Mouse (Mus musculus) heart, embryonic 14.5 days (tissue): ENCODE data around the gene Trp53i13. TPM values are rescaled to one million over a fixed set of nuclear protein-coding genes. Genes with fewer than 3 reads are reported as not detected.
A peak's percentile ranks its signal among the peaks of the same experiment; 100 is the strongest.

ENCODE experiments used
- ATAC-seq: fragments of 200-750 bp; cut with Nextera tagmentation; 2 replicates; pipeline ENCODE4 v1.8.0; 2017; ENCODE audit warnings: low read depth, moderate TSS enrichment; ENCODE audit not compliant: insufficient number of reproducible peaks, insufficient read depth, low FRiP score
- H3K27ac ChIP-seq, 2 experiments: fragments of 200-500 bp in 1 of 2; fragments of 300-500 bp in 1 of 2; sonication (generic) in 1 of 2; replicated peaks in 1 of 2; 2 replicates each; pipeline ENCODE4 v1.5.1; 2012 to 2014; ENCODE audit warnings: low read depth in 2 of 2, low read length in 2 of 2, control low read depth in 1 of 2, mild to moderate bottlenecking in 1 of 2, mixed read lengths in 1 of 2; ENCODE audit not compliant: control insufficient read depth in 1 of 2, insufficient read depth in 1 of 2
- H3K27me3 ChIP-seq: fragments of 300-500 bp; sonication (generic); 2 replicates; pipeline ENCODE4 v1.6.1; 2014; ENCODE audit warnings: mild to moderate bottlenecking, low read length, control low read depth; ENCODE audit not compliant: control insufficient read depth, insufficient read depth
- H3K36me3 ChIP-seq: fragments of 300-500 bp; sonication (generic); 2 replicates; pipeline ENCODE4 v1.6.1; 2014; ENCODE audit warnings: mild to moderate bottlenecking, control low read depth, low read length, mixed read lengths; ENCODE audit not compliant: control insufficient read depth, insufficient read depth
- H3K4me1 ChIP-seq, 2 experiments: fragments of 200-500 bp in 1 of 2; fragments of 300-500 bp in 1 of 2; sonication (generic) in 1 of 2; 2 replicates each; pipeline ENCODE4 v1.6.1; 2012 to 2014; ENCODE audit warnings: low read length in 2 of 2, control low read depth in 1 of 2, mixed read lengths in 1 of 2; ENCODE audit not compliant: control insufficient read depth in 2 of 2, insufficient read depth in 2 of 2
- H3K4me2 ChIP-seq: fragments of 300-500 bp; sonication (generic); 2 replicates; pipeline ENCODE4 v1.6.1; 2014; ENCODE audit warnings: mild to moderate bottlenecking, low read length
- H3K4me3 ChIP-seq, 2 experiments: fragments of 200-500 bp in 1 of 2; fragments of 300-500 bp in 1 of 2; sonication (generic) in 1 of 2; 2 replicates each; pipeline ENCODE4 v1.5.1; 2012 to 2014; ENCODE audit warnings: low read length in 2 of 2, mild to moderate bottlenecking in 2 of 2, control low read depth in 1 of 2, low read depth in 1 of 2, moderate library complexity in 1 of 2; ENCODE audit not compliant: control insufficient read depth in 1 of 2, insufficient read depth in 1 of 2
- H3K9ac ChIP-seq: fragments of 300-500 bp; sonication (generic); 2 replicates; pipeline ENCODE4 v1.6.1; 2014; ENCODE audit warnings: mild to moderate bottlenecking, low read length
- H3K9me3 ChIP-seq: fragments of 300-500 bp; sonication (generic); 2 replicates; pipeline ENCODE4 v1.6.1; 2016; ENCODE audit warnings: low read length, control low read depth; ENCODE audit not compliant: control insufficient read depth
- WGBS: fragments of 180-500 bp; shearing (Covaris S2); extraction: QIAGEN DNeasy Blood & Tissue Kit; methylation state at CpG from one replicate; pipeline ENCODE4 v1.1.7; 2014; 5-methylcytosine and 5-hydroxymethylcytosine counted together
- polyA plus RNA-seq: library from polyadenylated mRNA; unstranded; fragments of >200 nt; fragmentation: Nextera tagmentation; extraction: Ambion mirVana; gene quantifications from 2 replicates; pipeline ENCODE4 v1.2.1, GENCODE M21; 2014

Gene Trp53i13
- polyA plus RNA-seq, 1 experiment from 2014 or later, result 30.0 TPM

DNA sequence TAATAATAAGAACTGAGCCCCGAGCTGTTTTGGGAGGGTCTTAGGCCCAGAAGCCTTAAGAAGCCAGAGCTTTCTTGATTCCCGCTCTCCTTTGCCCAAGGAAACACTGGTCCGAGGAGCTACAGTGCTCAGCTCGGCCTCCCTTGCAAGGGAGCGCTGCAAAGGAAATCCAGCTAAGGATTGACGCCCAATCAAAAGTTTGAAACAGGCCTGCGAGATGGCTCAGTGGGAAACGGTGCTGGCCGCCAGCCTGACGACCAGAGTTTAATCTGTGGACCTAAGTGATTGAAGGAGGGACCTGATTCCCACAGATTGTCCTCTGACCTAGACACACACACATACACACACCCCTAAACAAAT is 2.0 kb downstream of the Trp53i13 start:
- Histone ChIP-seq H3K36me3 (peaks cover 5% of the 10 kb centered on the region; the same call in 1 of the 2 replicates), H3K27me3 (peaks cover 8% of the 10 kb centered on the region), H3K27ac (peak overlapping the region; percentile 64 to 65; a peak in 3 of 4 replicates), H3K4me3 (peak overlapping the region; percentile 81 to 82), H3K4me2 (peak overlapping the region; percentile 98), H3K9me3 (no peaks in the 10 kb centered on the region), H3K4me1 (peaks cover 24 to 34% of the 10 kb centered on the region in 2 experiments), H3K9ac (peak overlapping the region; percentile 62)
- ATAC-seq, result no peak
- WGBS, result 7% methylated on average over 10 of the region's 10 CpGs

DNA sequence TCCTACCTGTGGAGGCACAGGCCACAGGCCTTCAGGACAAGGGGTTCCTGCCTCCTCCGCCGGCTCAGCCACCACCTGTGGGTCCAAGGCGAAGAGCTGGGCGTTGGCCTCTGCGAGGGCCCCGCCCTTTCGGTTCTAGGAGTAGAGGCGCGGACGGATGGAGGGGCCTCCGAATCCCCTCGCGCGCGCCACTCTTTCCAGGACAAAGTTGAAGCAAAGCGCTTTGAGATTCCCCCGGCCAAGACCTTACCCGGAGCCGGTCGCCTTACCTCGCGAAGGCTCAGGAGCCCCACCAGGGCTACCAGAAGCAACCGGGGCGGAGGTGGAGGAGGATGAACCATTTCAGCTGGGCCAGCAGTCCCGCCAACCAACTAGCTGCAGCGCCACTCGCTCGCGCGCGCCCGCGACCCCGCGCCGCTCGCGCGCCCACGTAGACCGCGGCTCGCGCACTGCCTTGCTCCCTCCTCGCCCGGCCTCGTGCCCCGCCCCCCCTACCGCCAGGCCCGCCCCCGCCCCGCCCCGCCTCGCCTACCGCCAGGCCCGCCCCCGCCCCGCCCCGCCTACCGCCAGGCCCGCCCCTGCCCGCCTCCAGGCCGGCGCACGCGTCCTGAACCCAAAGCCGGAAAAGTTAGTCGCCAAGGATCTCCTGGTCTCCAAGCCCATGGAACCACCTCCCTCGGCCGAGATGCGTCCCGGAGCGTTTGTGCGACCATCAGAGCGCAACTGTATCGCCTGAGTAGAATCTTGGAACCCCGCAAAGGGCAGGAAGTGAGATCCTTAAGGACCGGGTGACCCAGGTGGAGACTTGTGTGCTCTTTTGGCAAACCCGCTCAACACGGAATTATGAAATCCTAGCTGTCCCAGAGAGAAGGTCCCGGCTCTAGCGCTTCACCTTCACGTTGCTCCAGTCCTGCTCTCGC is 2.6 kb downstream of the Trp53i13 start:
- Histone ChIP-seq H3K4me3 (peak overlapping the region; percentile 81 to 88), H3K9me3 (no peaks in the 10 kb centered on the region), H3K4me1 (peaks cover 29 to 40% of the 10 kb centered on the region in 2 experiments), H3K27ac (peak overlapping the region; percentile 73 to 77), H3K4me2 (peak overlapping the region; percentile 98), H3K36me3 (peaks cover 5% of the 10 kb centered on the region; the same call in 1 of the 2 replicates), H3K27me3 (peaks cover 8% of the 10 kb centered on the region), H3K9ac (peak overlapping the region; percentile 86)
- ATAC-seq, result peak; percentile 74
- WGBS, result under 1% methylated on average over 78 of the region's 84 CpGs

DNA sequence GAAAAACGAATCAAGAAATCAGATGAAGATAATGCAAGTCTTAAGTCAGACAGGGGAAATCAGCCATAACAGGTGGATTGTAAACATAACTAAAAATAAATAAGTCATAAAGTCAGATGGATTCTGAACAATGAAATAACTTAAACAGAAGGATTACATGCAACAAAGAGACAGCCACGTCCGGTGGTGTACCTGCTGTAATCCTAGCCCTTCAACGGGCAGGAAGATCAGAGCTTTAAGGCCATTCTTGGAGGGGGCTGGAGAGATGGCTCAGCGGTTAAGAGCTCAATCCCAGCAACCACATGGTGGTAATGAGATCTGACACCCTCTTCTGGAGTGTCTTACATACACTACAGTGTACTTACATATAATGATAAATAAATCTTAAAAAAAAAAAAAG is 4.4 kb downstream of the Trp53i13 start:
- WGBS, result 78% methylated on average over 5 of the region's 5 CpGs

DNA sequence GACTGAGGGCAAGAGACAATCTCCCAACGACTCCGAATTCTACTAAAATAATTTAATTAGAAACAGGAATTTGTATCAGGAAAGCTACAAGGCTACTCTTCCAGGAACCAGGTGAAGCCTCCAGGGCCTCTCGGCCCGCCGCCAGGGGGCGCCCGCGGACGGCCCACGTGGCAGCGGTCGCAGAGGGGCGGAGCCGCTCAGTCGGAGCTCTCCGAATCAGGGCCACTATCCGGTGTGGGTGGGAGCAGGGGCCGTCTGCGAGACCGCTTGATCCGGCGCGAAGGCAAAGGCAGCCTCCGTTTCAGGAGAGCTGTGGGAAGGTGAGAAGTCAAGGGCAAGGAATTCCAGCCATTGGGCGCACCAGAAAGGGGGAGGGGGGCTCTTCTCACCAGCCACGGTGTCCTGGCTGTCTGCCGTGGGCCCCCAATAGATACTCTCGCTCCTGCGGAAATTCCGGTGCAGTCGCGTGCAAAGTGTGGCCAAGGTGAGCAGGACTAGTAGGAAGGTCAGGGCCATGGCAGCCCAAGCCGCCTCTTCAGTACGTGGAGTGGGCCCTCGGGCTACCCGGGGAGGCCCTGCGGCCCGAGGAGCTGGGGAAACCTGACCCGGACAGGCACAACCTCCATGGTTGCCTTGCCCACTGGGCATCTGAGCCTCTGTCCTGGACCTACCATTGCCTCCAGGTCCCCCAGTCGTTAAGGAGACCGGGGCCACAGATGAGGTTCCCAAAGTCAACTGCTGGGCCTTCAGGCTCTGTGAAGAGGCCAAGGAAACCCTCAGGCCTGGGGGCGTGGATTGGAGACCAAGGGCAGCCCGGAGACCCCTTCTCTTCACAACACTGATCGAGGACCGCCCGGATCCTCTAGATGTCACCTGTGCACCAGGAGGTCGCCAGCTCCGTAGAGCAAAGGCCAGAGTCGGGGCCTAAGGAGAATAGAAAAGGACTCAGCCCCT is 7.4 kb downstream of the Trp53i13 start:
- ATAC-seq, result peak; percentile 48
- peak overlapping the region; percentile 10 to 76; a peak in 3 of 4 replicates for H3K27ac ChIP-seq
- peak overlapping the region; percentile 39 to 47 for H3K4me3 ChIP-seq
- H3K9ac ChIP-seq, result peak overlapping the region; percentile 80
- H3K27me3 ChIP-seq, result no peaks in the 10 kb centered on the region
- H3K9me3 ChIP-seq, result no peaks in the 10 kb centered on the region
- peaks cover 11 to 24% of the 10 kb centered on the region in 2 experiments for H3K4me1 ChIP-seq
- 22% methylated on average over 47 of the region's 49 CpGs for WGBS
- H3K4me2 ChIP-seq, result peak overlapping the region; percentile 92
- peaks cover 51% of the 10 kb centered on the region for H3K36me3 ChIP-seq

More for the DNA sequence above, 4.4 kb downstream of the Trp53i13 start:
- Histone ChIP-seq H3K27me3 (peaks cover 7% of the 10 kb centered on the region), H3K4me1 (peaks cover 29 to 44% of the 10 kb centered on the region in 2 experiments), H3K9me3 (no peaks in the 10 kb centered on the region), H3K27ac (no peak overlapping the region), H3K4me3 (no peak overlapping the region), H3K4me2 (no peak overlapping the region), H3K36me3 (peaks cover 21% of the 10 kb centered on the region), H3K9ac (no peak overlapping the region)
- ATAC-seq, result no peak

DNA sequence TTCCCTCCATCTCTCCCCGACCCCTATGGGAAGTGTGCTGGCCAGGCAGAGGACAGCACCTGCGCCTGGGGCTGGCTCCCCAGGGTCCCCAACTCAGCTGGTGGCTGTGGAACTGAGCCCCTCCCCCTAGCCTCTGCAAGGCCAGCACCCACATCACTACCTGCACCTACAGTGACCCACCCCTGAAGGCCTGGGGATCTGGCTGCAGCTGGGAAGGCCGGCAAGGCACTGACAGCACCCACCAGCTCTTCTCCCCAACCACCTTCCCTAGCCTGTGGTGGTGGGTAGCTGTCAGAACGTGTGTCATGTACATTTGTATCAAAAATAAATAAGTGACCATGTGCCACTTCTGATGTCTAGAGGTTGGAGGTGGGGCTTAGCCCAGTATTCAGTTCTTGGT is 8.4 kb downstream of the Trp53i13 start:
- no peak for ATAC-seq
- Histone ChIP-seq H3K27ac (peak overlapping the region; percentile 19 to 29; a peak in 2 of 4 replicates), H3K4me1 (peaks cover 9 to 30% of the 10 kb centered on the region in 2 experiments), H3K9me3 (no peaks in the 10 kb centered on the region), H3K4me3 (no peak overlapping the region), H3K4me2 (no peak overlapping the region), H3K36me3 (peaks cover 60% of the 10 kb centered on the region), H3K9ac (no peak overlapping the region), H3K27me3 (no peaks in the 10 kb centered on the region)
- 67% methylated on average over 4 of the region's 4 CpGs for WGBS

DNA sequence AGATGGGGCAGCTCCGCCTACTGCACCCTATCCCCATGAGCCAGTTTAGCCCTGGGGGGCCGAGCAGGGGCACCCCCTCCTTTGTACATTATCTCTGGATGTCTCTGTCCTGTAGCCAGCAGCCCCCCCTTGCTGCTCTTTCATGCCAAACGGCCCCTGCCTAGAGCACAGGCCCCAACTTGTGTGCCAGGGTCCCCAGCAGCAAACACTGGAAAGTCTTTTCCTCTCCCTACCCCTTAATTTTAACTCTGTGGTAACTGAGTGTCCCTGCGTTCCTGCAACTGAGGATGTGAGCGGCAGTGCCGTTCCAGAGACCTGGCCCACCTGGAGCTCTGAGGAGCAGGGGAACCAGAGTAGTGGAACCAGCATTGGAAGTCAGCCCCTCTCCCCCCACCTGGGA is 8.8 kb downstream of the Trp53i13 start:
- peaks cover 65% of the 10 kb centered on the region for H3K36me3 ChIP-seq
- no peak overlapping the region for H3K4me3 ChIP-seq
- no peak overlapping the region for H3K27ac ChIP-seq
- no peaks in the 10 kb centered on the region for H3K27me3 ChIP-seq
- no peak for ATAC-seq
- H3K9ac ChIP-seq, result no peak overlapping the region
- peaks cover 8 to 26% of the 10 kb centered on the region in 2 experiments for H3K4me1 ChIP-seq
- no peak overlapping the region for H3K4me2 ChIP-seq
- WGBS, result 89% methylated on average over 6 of the region's 6 CpGs
- H3K9me3 ChIP-seq, result no peaks in the 10 kb centered on the region

DNA sequence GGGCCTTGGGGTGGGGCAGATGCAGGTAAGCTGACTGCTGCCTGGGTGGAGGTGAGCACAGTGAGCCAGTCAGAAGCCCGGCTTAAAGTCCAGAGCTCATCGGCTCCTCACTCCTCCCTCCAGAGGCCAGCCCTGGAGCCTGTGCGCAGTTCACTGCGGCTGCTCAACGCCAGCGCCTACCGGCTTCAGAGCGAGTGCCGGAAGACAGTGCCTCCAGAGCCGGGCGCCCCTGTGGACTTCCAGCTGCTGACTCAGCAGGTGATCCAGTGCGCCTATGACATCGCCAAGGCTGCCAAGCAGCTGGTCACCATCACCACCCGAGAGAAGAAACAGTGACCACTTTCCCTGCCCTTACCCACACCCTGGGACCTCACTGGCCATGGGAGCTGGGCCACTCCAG is 9.5 kb downstream of the Trp53i13 start:
- no peaks in the 10 kb centered on the region for H3K9me3 ChIP-seq
- 85% methylated on average over 14 of the region's 14 CpGs for WGBS
- H3K4me3 ChIP-seq, result no peak overlapping the region
- peaks cover 70% of the 10 kb centered on the region for H3K36me3 ChIP-seq
- H3K4me2 ChIP-seq, result no peak overlapping the region
- no peaks in the 10 kb centered on the region for H3K27me3 ChIP-seq
- ATAC-seq, result no peak
- H3K9ac ChIP-seq, result no peak overlapping the region
- H3K27ac ChIP-seq, result no peak overlapping the region
- H3K4me1 ChIP-seq, result peaks cover 8 to 23% of the 10 kb centered on the region in 2 experiments
